Mouse (Mus musculus): ENCODE results near the gene Csnk2b.
A peak's percentile ranks its signal among the peaks of the same experiment; 100 is the strongest.

The Csnk2b gene

DNA sequence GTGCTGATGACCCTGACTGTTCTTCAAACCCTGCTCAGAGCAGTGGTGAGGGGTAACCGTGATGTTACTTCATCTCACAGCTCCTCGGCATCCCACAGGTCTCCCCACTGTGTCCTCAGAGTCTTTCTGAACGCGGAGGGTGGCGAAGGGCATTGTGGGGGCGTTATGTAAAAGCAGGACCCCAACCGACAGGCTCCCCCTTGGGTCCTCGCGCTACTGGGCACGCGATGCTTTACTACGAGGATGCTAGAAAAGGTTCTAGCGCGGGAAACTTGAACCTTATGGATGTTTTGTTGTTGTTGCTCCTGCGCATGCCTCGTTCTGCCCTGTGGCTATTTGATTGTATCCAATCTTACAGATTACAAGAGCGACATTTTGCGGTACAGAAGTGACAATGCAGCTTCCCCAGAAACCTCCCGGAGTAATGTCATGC is at the start of gene Csnk2b:
Gene Csnk2b, minus strand, starts transcription at position 183 of the 433 bp plus-strand sequence.
- DNase-seq (ENCODE audit: low read depth, low spot score) = peak; percentile 65

GRCm38 (mm10) chr17:35168541-35169207 is 46.8 kb upstream of the Csnk2b start:
- peak; percentile 80 for DNase-seq (ENCODE audit: low read depth, low spot score)

- no peak for DNase-seq (ENCODE audit: low read depth, low spot score)
Observed at GRCm38 (mm10) chr17:35167794-35168193, 45.9 kb upstream of the Csnk2b start.

DNA sequence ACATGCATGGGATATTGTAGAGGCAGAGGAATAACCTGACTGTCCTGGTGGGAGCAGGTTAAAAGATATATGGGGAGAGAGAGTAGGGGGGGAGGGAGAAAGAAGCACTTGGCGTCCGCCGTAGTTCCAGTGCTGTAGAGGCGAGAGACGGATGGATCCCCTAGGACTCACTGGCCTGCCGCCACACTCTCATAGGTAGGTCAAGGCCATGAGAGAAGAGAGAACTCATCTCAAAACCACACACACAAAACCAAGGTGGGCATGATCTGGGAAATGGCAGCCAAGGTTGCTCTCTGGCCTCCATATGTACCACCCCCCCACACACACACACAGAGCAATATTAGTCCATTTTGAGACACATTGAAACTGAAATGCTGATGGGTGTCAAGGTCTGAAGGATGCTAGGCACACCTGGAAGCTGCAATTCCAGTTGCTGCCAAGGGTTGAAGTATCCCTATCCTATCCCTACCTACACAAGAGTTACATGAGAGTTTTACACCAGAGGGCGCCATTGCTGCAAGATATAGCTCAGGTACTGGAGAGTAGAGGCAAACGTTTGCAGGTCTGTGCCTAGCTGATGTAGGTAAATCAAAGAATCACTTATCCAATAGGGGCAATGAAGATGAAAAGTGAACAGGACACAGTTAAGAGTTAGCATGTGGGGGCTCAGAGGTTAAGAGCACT is 44.6 kb upstream of the Csnk2b start:
- DNase-seq (ENCODE audit: low read depth, low spot score) = peak; percentile 96

DNA sequence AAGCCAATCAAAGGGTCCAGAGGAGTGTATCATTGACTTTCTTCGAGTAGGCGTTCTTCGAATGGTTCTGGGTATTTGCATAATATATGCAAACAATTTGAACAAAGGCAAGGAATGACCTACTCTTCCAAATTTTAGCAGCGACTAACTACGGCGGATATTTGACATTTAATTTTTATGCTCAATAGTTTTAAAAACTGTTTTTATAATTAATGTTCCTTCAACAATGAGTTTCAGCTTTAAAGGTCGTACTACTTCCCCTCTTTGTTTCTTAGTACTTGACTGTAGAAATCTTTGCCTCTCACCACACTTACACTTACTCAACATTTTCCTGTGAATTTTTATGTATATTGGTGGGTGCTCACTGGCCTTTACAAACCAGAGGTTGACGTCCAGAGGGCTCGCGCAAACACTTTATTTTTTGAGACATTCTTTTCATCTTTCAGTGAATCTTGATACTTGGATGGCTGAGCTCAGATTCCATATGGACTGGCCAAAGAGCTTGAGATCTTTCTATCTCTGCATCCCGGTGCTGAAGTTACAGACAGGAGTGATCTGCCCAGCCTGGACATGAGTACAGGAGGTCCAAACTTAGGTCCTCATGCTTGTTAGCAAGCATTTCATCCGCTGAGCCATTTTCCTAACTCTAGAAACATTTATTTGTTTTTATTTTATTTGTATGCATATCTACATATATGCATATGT is 43.8 kb upstream of the Csnk2b start:
- no peak for DNase-seq (ENCODE audit: low read depth, low spot score)

GRCm38 (mm10) chr17:35164568-35165450 is 43.0 kb upstream of the Csnk2b start, which contains the start of gene Prrc2a:
Prrc2a (minus strand) TSS chr17:35164897.
- DNase-seq (ENCODE audit: low read depth, low spot score) = peak; percentile 100

- DNase-seq (ENCODE audit: low read depth, low spot score) = no peak
Observed at GRCm38 (mm10) chr17:35164218-35164567, 42.3 kb upstream of the Csnk2b start.

DNA sequence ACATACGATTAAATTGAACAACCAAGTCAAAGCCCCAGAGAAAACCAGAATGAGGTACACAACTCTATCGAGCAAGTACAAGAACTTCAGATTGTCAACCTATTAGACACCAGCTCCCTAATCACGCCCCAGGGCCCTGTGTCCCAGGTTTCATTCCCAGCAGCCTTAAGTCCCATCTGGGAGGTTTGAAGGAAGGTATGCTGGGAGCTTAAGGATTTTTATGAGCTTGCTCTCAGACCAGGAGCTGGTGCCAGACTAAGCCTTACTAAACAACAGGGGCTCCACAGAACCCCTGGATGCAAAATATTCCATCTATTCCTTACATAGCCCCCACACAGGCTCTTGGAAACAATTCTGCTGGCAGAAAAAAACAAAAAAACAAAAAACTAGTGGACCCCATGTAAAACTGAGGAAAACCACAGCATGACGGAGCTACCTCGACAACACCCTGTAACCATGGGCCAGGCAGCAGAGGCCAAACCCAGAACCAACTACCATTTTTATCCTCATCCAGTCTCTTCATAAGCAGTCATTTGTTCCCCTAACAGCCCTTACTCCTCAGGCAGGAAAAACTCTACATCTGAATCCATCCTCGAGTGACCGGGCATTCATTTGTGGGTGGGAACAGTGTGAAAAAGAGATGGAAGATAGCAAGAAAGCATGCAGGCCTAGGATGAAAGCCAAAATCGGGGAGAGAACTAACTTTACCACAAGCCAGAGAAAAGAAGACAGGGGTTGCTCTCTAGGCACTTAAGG is 41.7 kb upstream of the Csnk2b start:
- DNase-seq (ENCODE audit: low read depth, low spot score) = no peak

DNA sequence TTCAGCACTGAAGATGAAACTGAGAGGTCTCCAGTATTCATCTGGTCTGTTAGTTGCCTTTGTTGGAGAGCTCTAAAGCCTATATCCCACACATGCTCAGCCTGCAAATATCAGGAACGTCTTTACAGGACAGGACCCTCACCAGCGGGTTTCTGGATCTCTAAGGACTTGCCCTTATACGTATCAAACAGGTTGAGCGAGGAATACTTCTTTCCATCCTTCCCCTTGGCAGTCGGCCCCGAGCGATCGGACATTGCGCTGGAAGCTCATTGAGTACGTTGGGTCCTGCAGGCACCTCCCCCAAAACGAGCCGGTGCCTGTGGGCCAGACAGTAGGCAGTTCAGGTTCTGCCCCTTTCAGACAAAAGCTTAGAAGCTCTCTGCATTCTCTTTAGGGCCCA is 40.9 kb upstream of the Csnk2b start:
- peak; percentile 46 for DNase-seq (ENCODE audit: low read depth, low spot score)

- DNase-seq (ENCODE audit: low read depth, low spot score) = no peak
Observed at GRCm38 (mm10) chr17:35162121-35162520, 40.3 kb upstream of the Csnk2b start.

DNA sequence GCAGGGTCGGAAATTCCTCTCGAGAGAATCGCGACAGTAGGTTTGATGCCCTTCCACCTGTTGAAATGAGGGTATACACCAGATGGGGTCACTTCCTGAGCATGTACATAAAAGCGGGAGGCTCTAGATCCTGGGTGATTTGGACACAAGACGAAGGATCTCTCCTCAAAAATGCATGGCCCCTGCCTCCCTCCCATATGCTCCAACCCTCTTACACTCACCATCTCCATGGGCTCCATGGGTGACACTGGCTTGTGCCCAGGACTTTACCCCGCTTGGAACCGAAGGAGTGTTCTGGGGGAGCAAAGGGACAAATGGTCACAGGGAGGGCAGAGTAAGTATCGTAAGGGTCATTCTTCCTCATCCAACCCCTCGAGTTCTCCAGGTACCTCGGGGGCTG is 39.6 kb upstream of the Csnk2b start:
- no peak for DNase-seq (ENCODE audit: low read depth, low spot score)

DNA sequence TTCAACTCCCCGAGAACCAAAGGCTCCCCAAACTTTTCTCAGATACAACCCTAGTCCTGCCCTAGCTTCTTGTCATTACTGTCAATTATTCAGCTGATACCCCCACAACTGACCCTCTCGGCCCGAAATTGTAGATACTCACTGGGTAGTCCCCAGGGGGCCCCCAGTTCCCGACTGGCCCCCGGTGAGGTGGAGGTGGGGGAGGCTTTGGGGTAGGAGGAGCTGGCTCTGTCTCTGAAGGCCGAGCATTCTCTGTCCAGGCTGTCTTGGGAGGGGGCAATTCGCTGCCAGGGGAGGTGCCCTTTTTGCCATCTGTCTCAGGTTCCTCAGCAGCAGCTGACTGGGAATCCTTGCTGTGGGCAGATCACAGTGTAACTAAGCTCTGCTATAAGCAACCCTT is 37.8 kb upstream of the Csnk2b start:
- DNase-seq (ENCODE audit: low read depth, low spot score) = no peak

- DNase-seq (ENCODE audit: low read depth, low spot score) = no peak
Observed at GRCm38 (mm10) chr17:35158850-35159593, 37.2 kb upstream of the Csnk2b start.

DNA sequence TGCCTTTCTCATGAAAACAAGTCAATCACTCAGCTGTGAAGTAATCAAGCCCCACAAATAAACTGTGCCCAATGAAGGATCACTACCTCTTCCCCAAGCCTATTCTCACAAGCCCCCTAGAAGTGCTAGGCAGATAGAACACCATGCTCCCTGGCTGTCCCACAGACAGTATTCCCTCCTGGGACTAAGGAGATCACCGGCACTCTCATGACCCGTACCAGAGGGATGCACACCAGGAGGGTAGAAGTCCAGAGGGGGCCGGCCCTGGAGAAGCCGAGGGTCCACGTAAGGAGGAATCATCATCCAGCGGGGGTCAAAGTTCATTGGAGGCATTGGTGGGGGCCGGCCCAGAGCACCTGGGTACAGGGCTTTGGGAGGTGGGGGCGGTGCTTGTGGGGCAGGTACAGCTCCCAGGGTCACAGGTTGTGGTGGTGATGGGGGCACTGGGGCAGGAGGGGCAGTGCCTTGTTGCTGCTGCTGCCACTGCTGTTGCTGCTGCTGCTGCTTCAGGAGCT is 35.9 kb upstream of the Csnk2b start:
- no peak for DNase-seq (ENCODE audit: low read depth, low spot score)

GRCm38 (mm10) chr17:35157254-35157653 is 35.4 kb upstream of the Csnk2b start:
- DNase-seq (ENCODE audit: low read depth, low spot score) = no peak

DNA sequence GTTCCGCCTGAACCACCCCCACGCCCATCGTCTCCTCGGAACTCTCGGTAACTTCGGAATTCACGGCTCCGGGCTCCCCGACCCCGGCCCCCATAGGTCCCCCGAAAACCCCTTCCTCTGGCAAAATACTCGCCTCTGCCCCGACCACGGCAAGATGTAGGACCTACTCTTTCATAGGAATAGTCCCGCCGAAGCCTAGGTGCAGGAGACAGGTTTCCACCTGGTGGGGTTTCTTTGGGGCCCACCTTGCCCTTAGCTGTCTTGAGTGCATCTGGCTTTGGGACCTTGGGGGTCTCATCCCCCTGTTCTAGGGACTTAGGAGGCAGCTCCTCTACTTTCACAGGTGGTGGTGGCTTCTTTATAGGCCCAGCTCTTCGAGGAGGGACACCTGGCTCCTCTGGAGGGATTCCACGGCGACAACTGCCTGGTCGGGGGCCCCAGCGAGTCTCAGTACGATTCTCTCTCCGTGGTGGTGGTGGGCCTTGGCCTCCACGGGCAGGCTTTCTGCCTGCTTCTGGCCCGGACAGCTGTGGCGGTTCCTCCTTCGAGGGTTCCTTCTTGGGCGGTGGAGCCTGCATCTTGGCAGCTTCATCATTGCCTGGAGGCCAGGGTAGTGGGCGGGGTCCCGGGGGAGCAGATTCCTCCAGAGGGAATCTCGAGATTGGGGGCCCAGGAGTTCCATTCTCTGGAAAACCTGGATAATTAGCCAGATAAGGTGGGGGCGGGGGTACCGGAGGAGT is 34.8 kb upstream of the Csnk2b start:
- DNase-seq (ENCODE audit: low read depth, low spot score) = no peak

GRCm38 (mm10) chr17:35155451-35155850 is 33.6 kb upstream of the Csnk2b start:
- DNase-seq (ENCODE audit: low read depth, low spot score) = no peak

DNA sequence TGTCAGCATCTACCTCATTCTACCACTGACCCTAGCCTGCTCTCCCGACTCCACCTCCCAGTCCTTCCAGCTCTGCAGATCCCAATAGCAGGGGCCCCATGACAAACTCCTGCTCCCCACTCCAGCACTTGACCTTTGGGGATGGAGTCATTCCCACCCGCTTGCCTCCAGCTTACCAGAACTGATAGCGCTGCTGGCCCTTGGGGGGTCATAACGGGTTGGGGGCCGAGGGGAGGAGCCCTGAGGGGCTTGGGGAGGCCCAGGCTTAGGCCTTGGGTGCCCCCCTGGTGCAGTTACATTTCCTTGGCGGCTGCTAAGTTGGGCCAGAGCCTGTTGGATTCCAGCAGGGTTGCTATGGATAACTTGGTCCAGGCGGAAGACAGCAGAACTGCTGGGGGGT is 32.8 kb upstream of the Csnk2b start:
- DNase-seq (ENCODE audit: low read depth, low spot score) = no peak

GRCm38 (mm10) chr17:35153931-35154330 is 32.1 kb upstream of the Csnk2b start:
- no peak for DNase-seq (ENCODE audit: low read depth, low spot score)
